Mouse (Mus musculus) urinary bladder, postnatal 4 days (tissue): Measurements from ENCODE around the gene Mylk.
A peak's percentile ranks its signal among the peaks of the same experiment; 100 is the strongest.

Experiments
- DNase-seq, 2 experiments: peaks; one replicate each; pipeline ENCODE4 v3.0.0; 2021 to 2022; ENCODE audit warnings: low spot score in 2 of 2

Gene Mylk

DNA sequence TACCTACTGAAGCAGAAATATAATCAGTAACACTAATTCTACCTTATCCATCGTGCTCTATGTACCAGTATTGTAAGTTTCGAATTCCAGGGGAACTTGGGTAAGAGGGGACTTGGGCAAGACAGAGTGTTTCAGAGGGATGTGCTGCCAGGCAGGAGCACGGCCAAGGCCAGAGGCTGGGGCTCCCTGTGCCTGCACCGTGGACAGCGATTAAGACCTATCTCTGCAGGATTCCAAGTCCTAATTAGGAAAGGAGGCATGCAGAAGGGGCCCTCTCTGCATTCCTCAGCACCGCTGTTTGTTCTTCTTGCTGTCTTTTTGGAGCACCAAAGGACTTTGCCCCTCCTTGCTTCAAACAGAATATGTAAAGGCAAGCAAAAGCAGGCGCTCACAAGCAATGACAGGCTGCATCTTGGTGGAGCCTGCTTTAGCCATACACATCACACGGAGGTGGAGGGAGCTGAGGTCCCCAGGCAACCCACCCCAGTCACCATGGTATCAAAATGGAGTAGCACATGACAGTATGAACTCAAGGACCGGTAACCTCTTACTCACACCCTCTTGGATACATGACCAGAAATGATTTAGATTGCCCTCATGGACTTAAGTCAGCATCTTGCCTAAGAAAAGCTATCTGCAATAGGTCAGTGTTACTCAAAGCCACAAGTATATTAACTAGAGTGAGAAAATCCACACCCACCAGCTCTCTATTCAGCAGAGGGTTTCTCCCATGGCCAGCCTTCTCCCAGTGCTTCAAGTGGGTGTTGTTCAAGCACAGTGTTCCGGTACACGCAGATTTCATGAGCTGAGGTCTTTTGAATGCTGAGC is 239.4 kb downstream of the Mylk start:
- no peak for DNase-seq

DNA sequence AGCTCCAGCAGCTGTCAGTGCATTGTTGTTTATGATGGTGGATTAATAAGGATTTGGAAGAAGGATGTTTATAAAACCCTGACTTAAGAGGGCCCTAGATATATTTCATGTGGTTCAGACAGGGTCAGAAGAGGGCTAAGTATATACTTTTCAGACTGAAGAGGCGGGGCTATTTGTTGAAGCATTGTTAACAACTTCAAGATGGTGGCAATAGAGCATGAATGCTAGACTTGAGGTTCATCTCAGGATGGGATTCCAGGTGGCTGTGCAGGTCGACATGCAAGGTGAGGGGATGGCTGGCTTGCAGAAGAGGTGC is 240.0 kb downstream of the Mylk start:
- no peak for DNase-seq

DNA sequence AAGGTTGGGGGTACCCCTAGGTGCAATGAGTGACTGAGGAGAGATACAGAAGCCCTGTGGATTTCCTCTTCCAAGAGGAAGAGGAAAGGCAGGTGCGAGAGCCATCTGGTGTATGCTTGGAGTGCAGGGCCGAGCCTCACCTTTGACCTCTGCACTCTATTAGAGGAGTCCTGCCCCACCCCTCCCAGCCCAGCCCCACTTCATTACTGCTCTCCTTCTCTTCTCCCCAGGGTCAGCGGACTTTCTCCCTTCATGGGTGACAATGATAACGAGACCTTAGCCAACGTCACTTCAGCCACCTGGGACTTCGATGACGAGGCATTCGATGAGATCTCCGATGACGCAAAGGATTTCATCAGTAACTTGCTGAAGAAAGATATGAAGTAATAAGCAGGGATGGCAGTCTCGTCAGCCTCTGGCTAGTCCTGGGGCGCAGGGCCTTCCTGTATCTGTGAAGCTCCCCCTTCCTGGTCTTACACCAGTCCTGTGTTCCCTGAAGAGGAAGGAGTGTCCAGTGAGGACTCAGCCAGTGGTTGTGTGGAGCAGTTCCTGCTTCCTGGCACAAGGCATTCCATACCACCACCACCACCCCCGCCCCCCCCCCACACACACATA is 241.3 kb downstream of the Mylk start:
- DNase-seq, result no peak

DNA sequence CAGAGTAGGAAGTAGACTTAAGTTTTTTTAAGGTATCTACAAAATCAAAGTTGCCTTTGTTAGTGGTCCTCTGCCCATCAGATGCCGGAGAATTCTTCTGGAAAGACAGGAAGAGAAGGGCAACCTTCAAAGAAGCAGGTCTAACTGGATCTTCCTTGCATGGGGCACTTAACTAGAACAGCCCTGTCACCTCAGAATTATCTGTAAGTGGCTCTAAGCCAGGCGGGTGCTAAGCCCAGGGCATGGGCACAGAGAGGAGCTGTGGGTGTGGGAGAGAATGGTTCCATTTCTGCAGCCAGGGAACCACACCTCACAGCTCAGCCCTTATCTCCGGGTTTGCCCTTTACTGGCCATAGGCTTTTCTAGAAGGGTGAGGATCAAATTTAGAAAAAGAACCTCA is 246.4 kb downstream of the Mylk start:
- DNase-seq, result no peak

DNA sequence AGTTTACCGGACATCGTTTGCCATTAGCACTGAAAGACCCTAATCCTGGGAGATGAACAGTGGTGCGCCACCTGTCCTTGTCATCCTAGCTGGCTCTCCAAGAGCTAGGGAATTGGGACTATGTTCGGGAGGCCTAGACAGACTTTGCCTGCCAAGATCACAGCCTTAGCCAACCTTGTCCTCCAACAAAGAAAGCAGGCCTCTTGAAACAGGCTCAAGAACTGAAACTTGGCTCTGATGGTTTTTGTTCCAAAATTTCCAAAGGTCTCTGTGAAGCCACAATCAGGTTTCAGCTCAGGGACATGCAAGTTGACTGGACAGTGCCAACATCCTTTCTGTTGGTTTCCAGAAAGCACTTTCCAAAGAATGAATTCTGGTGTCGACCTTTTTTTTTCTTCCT is 247.8 kb downstream of the Mylk start:
- DNase-seq, result no peak

DNA sequence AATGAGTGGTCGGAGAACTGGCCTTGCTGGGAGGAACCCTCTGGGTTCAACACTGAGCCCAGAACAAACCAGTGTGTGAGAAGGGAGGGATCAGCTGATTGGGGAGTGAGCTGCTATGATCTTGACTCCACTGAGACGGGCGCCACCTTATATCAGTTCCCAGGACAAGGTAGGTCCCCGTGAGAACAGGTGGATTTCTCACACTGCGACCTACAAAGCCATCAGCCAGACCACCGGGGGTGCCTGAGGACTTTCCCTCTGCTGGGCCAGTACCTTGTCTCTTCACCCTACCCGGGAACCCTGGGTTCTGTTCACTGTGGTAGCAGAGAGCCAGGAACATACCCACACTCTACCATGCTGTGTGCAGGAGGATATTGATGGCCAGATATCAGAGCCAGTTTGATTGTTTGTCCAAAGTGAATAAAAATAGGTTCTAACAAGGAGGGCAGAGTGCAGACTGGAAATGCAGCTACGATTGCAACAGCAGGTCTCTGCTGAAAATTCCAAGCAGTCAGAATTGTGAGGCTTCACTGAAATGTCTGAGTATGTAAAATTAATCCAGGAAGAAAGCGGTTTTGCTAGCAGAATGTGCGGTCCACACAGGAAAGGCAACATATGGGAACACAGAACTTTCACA is 248.8 kb downstream of the Mylk start:
- no peak for DNase-seq

DNA sequence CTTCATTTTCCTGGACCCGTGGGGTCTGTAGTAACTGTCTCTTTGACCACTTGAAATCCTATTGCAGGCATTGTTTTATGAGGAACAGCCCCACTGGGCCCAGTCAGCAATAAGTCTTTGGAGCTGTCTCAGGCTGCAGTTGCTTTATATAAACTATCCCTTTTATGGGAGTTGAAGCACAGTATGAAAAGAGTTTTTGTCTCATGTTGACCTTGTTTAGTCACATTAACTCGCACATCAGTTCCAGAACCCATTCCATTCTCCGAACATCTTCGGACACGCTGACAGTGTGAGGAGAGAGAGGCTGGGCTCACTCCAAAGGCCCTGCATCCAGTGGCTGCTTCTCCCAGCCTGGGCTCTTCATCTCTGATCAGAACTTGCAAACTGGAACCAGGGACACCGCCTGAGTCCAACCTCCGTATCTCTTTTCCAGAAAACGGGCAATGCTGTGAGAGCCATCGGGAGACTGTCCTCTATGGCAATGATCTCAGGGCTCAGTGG is 249.7 kb downstream of the Mylk start:
- DNase-seq, result peak in 1 of 2 experiments; percentile 56

DNA sequence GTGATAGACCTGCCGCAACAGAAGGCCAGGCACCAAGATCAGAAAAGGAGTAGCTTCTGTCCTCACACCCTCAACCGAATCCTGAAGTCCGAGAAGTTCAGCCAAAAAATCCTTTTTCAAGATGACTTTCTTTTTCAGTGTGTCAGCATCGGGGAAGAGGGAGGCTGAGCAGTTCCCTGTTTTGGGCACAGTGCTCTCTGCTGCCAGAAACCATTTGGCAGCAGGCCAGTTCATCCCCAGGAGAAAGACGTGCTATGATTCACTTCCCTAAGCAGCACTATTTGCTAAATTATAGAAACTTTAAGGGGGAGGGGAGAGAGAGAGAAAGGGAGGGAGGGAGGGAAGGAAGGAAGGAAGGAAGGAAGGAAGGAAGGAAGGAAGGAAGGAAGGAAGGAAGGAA is 251.1 kb downstream of the Mylk start:
- peak in 1 of 2 experiments; percentile 61 for DNase-seq

DNA sequence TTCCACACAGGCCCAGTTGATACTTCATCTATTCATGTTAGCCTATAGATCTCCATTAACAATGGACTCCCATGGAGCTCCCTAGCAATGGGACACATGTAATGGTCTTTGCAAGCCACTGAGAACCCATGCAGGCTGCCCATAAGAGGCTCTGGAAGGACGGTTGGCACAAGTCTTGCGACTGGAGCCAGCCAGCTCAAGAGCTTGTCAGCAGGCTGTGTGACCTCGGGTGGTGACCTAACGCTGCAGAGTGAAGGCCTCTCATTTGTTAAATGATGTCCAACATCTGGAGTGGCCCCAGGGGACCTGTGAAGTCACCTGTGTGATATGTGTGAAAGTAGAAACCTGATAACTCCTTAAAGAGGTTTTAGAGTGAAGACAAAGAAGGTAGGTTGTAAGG is 252.0 kb downstream of the Mylk start:
- DNase-seq, result no peak

DNA sequence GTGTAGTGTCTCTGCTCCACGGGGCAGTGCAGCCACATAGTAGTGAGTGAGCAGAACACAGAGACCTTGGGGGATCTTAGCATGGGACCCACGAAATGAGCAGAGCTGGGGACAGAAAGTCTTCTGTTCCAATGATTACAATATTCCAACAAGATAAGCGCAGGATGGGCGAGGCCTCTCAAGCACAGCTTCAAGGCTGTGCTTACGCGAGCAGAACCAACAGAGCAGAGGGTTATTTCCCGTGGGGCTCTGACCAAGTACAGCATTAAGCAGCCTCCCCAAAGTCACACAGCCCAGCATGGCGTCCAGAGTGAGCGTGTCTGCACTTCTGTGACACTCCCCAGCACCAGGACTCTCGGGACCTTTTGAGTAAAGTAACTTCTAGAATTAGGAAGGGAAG is 252.6 kb downstream of the Mylk start:
- no peak for DNase-seq

DNA sequence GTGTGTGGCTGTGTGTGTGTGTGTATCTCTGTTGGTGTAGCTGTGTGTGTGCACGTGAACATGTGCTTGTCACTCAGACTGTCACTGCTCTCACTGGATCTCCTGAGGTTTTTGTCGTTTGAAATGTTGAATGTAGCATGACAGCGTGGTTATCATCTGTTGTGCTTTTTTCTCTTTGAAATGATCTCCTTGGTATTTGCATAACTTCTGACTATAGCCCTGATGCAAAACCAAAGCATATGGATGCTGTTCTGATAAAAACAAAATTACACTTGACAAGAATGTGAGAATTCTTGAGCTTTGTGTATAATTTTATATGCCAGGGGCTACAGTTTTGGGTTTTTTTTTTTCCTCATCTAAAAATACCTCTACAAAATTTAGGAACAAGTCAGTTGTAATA is 254.0 kb downstream of the Mylk start:
- no peak for DNase-seq

DNA sequence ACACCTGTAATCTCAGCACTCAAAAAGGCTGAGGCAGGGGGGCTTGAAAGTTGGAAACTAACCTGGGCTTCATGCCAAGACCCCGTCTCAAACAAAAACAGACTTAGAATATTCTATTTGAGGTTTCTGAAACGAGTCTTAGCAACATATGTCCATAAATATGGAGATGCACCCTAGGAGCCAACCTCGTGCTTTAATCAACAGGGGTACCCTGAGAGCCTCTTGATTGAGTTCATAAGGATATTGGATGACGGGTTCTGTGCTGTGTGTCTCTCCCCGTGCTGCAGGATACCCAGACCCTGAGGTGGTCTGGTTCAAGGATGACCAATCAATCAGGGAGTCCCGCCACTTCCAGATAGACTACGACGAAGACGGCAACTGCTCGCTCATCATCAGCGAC is 255.0 kb downstream of the Mylk start:
- no peak for DNase-seq

DNA sequence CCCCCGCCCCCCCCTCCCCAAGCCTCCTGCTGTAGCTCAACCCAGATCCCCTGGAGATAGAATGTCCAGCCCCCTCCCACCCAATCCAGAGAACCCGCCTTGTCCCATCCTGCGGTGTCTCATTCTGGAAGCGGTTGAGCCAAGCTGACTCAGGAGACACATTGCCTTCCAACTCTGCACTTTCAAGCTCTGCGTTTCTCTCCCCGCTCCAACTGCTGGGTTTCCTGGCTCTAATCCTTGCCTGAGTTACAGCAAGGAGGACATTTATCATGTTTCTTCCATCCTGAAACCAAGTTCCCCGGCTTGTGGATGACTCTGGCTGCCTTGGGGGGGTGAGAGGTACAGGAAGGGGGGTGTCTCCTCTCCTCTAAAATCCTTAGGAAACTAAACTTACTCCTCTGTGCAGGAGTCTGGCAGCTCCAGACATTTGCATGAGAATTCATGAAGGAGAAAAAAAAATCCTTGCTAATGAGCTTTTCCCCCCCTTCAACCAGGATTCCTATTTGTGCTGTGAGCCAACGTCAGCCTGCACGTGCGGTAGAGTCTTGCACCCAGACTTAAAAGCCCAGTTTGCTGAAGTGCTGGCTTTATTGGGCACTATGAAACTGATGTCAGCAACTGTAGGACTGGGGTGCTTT is 256.0 kb downstream of the Mylk start:
- DNase-seq, result no peak

DNA sequence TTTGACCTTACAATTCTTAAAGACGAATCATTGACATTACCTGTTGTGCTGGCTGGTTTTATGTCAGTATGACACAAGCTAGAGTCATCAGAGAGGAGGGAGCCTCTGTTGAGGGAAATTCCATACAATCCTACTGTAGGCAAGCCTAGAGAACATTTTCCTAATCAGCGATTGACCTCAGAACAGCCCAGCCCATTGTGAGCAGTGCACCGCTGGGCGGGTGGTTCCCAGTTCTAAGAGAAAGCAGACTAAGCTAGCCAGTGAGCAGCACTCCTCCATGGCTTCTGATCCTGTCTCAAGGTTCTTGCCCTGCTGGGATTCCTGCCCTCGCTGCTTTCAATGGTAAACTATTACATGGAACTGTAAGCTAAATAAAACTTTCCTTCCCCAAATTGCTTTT is 259.3 kb downstream of the Mylk start:
- DNase-seq, result no peak

DNA sequence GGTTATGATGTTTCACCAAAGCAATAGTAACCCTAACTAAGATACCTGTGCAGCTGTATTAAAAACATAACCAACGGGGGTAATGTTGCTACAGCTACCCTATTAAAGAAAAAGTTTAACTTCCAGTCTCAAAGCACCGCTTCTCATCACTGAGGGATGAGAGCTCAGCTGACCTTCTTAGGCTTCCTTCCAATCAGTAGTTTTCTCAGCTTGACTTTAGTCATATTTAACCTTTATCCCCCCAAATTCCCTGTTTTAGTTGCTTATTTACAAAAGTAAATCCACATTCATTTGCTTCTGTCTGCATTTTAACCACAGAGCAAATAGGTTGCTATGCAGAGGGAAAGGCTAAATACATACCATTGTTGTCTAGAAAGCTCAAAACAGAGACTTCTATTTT is 259.7 kb downstream of the Mylk start:
- DNase-seq, result no peak

DNA sequence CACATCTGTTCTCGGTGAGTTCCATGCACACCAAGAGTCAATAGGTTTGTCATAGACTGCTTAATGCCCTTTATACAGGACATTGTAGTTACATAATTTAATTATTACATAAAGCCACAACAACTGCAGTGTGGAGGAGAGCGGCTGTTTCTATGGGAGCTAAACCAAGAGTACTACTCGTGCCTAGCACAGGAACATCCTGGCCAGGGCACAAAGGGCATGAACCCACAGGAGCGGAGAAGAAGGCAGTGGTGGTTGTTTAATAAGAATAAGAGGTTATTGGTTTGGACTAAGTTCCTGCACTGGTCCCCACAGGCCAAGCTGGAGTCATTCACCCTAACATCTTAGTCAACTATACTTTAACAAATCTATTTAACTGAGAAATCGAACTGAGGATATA is 261.2 kb downstream of the Mylk start:
- DNase-seq, result no peak

DNA sequence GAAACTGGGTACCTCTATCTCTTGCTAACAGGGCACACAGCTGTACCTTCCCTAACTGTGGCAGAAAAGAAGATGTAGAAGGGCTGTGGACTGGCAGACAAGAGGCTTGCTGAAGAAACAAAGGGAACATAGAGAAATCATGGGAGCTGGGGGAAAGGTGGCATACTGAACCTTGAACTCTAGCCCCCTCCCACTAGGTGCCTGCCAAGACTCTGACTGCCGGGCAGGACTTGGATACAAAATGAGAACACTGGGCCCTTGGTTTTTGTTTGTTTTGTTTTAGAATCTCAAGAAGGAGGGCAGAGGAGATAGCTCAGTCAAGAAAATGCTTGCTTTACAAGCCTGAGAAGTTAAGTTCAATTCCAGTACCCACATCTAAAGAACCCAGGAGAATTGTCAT is 262.4 kb downstream of the Mylk start:
- no peak for DNase-seq

DNA sequence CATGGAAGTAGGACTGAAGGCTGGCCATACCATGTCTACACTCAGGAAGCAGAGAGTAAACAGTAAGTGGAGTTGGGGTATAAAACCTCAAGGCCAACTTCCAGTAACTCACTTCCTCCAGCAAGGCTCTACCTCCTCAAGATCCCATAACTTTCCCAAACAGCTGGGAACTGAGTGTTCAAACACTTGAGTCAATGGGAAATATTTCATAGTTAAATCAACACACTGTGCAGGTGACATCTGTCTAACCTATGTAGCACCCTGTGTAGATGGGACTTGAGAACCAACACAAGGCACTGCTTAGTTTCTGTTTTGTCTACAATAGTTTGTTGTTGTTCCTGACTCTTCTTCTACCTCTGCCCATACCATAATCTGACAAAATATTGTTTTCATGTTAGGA is 263.4 kb downstream of the Mylk start:
- no peak for DNase-seq

DNA sequence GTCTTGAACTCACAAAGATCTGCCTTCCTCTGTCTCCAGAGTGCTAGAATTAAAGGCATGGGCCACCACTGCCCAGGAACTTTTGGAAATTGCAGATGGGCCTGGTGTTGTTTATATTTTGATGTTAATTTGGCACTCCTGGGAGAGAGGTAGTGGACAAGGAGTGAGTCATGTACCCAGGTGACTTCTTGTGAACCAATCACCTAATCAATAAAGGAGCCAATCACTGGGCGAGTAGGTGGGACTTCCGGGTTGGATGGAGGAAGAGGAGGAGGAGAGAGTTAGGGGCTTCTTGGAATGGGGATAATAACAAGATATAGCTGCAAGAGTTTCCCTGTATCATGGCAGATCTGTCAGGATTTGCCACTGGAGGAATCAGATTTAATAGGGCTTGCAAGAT is 268.5 kb downstream of the Mylk start:
- no peak for DNase-seq

DNA sequence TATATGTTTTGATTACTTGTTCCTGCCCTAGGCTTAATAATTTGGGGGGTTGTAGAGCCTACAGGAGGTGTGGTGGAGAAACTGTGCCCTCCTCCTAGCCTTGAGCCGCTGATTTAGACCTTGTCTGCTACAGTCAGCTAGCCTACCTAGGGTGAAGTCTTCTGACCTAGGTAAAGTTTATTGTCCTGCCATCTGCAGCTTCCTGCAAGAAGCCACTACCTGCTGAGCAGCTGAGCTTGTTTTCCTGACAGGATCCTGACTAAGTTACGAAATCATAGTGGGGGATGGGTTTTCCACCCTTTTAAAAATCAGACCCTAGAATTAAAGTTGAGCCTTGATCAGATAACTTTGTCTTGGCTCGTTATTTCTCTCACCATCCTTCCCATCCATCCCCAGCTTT is 271.5 kb downstream of the Mylk start:
- DNase-seq, result no peak

DNA sequence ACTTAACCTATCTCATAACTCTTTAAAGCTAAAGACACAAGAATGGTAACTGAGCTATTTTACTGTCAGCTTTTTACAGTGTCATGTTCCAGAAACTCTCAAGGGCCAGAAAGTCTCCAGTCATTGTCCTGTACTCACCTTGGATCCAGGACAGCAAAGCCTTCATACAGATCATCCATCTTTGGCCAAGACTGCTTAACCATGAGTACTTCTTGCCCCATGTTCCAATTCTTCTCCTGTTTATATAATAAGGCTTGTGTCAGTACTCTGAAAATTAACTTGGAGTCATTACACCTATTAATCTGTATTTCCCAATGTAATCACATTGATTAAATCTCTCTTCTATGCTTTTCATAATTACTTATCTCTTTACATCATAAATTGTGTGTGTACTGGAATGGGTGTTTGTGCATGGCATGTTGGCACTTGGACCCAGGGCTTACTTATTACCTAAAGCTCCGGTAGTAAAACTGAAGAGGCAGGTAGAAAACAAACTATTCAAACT is 273.5 kb downstream of the Mylk start:
- no peak for DNase-seq

DNA sequence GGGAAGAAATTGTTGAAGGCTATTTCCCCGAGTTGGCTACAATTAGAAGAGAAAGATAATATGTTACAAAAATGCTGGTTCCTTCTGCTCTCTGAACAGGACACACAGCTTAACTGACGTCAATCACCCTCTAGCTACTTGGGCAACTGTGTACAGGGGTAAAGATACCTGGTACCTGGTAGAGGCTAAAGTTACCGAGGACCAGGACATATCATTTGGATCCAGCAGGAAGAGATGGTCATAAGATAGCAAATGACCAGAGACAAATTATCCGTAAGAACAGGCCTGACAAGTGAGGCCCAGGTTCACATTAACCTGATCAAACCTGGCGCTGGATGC is 276.9 kb downstream of the Mylk start:
- no peak for DNase-seq
